Mouse (Mus musculus): ENCODE results near the gene Gm17304.

The Gm17304 gene

GRCm38 (mm10) chr5:106628369-106629149 lies 19.7 kb downstream of the Gm17304 start:
- no peak for DNase-seq

DNA sequence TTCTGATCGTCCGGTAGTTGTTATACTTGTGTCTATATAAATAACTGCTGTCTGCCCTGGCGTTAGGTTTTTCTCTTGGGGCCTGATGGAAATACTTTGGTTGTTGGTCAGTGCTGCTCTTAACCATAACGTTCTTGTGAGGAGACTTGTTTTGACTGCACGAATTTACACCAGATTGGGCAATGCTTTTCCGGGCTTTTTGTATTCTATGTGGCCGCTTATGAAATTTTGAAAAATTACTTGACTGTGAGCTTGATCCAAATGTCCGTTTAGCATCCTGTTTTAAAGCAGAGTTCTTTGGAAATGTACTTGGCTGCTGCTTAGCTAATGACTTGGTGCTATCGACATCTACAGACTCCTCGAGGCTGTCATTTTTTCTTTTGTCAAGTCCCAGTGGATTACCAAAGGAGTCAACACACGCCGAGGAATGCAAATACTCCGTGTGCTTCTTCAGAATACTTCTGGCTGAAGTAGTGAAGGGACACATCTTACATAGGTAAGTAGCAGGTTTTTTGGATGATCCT lies 27.6 kb downstream of the Gm17304 start:
- DNase-seq, result no peak

GRCm38 (mm10) chr5:106639627-106640026 lies 30.7 kb downstream of the Gm17304 start:
- no peak for DNase-seq

GRCm38 (mm10) chr5:106640235-106640809 lies 31.4 kb downstream of the Gm17304 start:
- DNase-seq, result no peak

- no peak for DNase-seq
These were observed 33.0 kb downstream of the Gm17304 start for GRCm38 (mm10) chr5:106641876-106642275.

GRCm38 (mm10) chr5:106643434-106643833 lies 34.5 kb downstream of the Gm17304 start:
- DNase-seq, result no peak

GRCm38 (mm10) chr5:106649441-106649840 lies 40.5 kb downstream of the Gm17304 start:
- no peak for DNase-seq

GRCm38 (mm10) chr5:106649995-106650394 lies 41.1 kb downstream of the Gm17304 start:
- no peak for DNase-seq

DNA sequence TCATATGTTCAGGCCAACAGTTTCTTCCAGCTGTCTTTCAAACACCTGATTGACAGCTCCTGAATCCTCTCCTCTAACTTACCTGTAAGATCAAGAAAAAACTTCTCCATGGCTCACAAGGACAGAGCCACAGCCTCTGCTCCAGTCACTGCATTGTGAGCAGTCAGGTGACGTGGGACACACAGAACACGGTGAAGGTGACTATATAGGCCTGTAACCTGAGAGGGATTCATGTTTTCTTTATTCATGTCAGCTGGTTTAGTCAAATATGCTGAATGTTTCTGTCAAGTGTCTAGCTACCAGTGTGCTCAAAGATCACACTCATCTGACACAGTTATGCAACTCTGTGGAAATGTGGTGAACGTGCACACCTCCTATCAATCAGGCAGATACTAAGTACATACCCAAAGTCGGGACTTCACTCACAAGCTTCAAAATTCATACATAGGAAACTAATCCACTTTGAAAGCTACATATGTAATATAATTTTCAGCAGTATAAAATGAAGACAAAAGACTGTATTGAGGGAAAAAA lies 43.4 kb downstream of the Gm17304 start:
- DNase-seq, result no peak

GRCm38 (mm10) chr5:106652790-106653328 lies 44.0 kb downstream of the Gm17304 start:
- no peak for DNase-seq

Measured in layer of hippocampus, adult 9-11 months (tissue).